Mouse (Mus musculus) hindbrain, embryonic 10.5 days (tissue): ENCODE results near the gene Lix1l. TPM values are rescaled to one million over a fixed set of nuclear protein-coding genes. Genes with fewer than 3 reads are reported as not detected.

ENCODE experiments used
- DNase-seq: peaks from one replicate; pipeline ENCODE4 v3.0.0-alpha.2; 2017; ENCODE audit warnings: low spot score
- H3K27ac ChIP-seq: fragments of 300-500 bp; sonication (generic); 2 replicates; pipeline ENCODE4 v1.5.1; 2016; ENCODE audit warnings: mild to moderate bottlenecking, moderate library complexity
- H3K27me3 ChIP-seq: fragments of 300-500 bp; sonication (generic); 2 replicates; pipeline ENCODE4 v1.6.1; 2016; ENCODE audit warnings: mild to moderate bottlenecking; ENCODE audit not compliant: poor library complexity, insufficient read depth, severe bottlenecking
- H3K36me3 ChIP-seq: fragments of 300-500 bp; sonication (generic); 2 replicates; pipeline ENCODE4 v1.6.1; 2016; ENCODE audit warnings: mild to moderate bottlenecking, moderate library complexity
- H3K4me1 ChIP-seq: fragments of 300-500 bp; sonication (generic); replicated peaks from 2 replicates; pipeline ENCODE4 v1.6.1; 2016; ENCODE audit warnings: mild to moderate bottlenecking
- H3K4me3 ChIP-seq: fragments of 300-500 bp; sonication (generic); 2 replicates; pipeline ENCODE4 v1.5.1; 2016; ENCODE audit warnings: mild to moderate bottlenecking, moderate library complexity
- H3K9me3 ChIP-seq: fragments of 300-500 bp; sonication (generic); 2 replicates; pipeline ENCODE4 v1.6.1; 2016; ENCODE audit warnings: mild to moderate bottlenecking, moderate library complexity
- WGBS: fragments of 180-500 bp; shearing (Covaris S2); methylation state at CpG from one replicate; pipeline ENCODE4 v1.1.7; 2016; 5-methylcytosine and 5-hydroxymethylcytosine counted together
- polyA plus RNA-seq: library from polyadenylated mRNA; unstranded; fragments of >200 nt; fragmentation: Nextera tagmentation; extraction: Ambion mirVana; gene quantifications from 2 replicates; pipeline ENCODE4 v1.2.1, GENCODE M21; 2016

Gene Lix1l
- polyA plus RNA-seq, 1 experiment from 2014 or later: 5.5 TPM

DNA sequence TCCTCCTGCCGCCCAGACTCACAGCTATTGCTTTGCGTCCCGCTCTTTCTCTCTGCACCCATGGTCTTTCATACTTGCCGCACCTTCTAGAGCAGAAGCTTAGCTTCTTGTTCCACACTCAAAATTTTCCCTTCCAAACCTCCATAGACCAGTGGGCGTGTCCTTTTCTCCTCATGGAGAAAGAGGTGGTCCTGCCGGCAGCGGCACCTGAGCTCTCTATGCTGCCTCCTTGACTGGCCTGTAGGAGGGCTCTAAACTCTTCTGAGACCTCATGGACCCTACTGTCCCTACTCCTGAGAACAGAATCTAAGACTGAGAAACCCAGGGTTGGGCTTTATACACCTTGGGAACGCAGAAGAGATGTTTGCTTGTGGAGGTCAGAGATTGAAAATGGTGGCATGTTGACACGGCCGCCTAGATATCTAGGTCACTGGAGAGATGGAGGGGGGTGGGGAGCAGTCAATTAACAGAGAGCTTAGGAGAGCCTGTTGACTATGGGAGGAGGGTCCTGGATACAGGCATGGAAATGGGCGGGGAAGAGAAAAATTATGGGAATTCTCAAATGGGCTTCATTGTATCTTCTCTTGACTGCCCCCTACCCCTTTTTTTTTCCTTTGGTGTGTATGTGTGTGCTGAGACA, 30.9 kb upstream of the Lix1l start:
- DNase-seq: no peak
- 87% methylated on average over 11 of the region's 11 CpGs for WGBS
- Histone ChIP-seq H3K27ac (no peak overlapping the region), H3K4me1 (peaks cover 26% of the 10 kb centered on the region), H3K27me3 (no peaks in the 10 kb centered on the region), H3K9me3 (no peaks in the 10 kb centered on the region), H3K36me3 (no peaks in the 10 kb centered on the region), H3K4me3 (no peak overlapping the region)

DNA sequence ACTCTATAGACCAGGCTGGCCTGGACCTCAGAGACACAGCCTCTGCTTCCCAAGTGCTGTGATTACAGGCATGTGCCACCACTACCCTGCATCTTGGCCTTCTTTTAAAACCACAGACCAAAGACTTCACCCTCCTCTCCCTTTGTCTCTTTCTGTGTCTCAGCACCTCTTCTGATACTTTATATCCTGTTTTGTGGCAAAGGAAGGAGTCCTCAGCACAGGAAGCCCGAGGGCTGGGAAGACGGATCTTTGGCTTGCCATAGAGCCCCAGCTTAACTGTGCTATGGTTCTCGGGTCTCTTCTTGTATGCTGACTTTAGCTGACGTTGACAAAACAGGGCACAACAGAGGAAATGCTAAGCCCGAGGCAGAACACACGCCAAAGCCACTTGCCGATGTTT, 30.3 kb upstream of the Lix1l start:
- H3K4me3 ChIP-seq: no peak overlapping the region
- no peak for DNase-seq
- no peak overlapping the region for H3K27ac ChIP-seq
- H3K4me1 ChIP-seq: peaks cover 31% of the 10 kb centered on the region
- H3K9me3 ChIP-seq: no peaks in the 10 kb centered on the region
- no peaks in the 10 kb centered on the region for H3K27me3 ChIP-seq
- 80% methylated on average over 7 of the region's 7 CpGs for WGBS
- H3K36me3 ChIP-seq: no peaks in the 10 kb centered on the region

DNA sequence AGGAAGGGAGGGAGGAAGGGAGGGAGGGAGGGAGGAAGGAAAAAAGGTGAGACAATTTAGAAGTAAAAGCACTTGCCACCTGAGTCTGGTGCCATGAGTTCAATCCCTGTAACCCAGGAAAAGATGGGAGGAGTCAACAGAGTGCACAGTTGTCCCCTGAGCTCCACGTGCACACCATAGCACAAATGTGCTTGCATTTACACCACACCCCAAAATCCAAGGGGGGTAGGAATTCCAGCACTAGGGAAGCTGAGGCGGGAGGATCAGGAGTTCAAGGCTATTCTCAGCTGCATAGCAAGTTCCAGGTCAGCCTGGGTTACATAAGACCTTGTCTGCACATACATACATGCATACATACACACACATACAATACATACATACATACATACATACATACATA, 29.6 kb upstream of the Lix1l start:
- Histone ChIP-seq H3K4me1 (peaks cover 38% of the 10 kb centered on the region), H3K36me3 (no peaks in the 10 kb centered on the region), H3K4me3 (no peak overlapping the region), H3K9me3 (no peaks in the 10 kb centered on the region), H3K27me3 (no peaks in the 10 kb centered on the region), H3K27ac (no peak overlapping the region)
- WGBS: 71% methylated on average over 2 of the region's 2 CpGs
- no peak for DNase-seq

DNA sequence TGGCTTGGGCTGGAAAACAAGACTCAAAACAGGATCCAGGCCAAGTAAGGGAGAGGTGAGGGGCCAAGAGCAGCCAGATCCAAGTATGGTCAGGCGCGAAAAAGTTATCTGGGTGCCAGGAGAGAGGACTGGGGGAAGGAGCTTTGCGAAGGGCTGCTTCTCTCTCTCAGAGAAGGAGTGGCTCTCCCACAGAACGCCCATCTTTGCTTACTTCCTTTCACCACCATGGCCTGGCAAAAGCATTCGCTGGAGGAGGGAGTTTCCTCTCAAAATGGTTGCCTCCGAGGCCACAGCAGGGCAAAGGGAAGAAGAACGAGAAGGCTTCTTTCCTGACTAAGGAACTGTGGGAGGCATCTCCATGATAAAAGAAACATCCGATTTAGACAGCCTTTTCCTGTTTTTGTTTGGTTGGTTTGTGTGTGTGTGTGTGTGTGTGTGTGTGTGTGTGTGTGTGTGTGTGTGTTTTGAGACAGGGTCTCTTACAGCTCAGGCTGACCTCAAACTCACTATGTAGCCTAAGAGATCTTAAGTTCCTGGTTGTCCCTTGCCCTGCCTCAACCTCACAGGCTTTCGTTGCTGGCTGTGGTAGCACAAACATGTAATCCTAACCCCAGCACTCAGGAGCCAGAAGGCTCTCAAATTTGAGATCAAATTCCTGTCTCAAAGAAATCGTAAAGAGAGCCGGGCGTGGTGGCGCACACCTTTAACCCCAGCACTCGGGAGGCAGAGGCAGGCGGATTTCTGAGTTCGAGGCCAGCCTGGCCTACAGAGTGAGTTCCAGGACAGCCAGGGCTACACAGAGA, 28.9 kb upstream of the Lix1l start:
- Histone ChIP-seq H3K36me3 (no peaks in the 10 kb centered on the region), H3K27me3 (no peaks in the 10 kb centered on the region), H3K9me3 (no peaks in the 10 kb centered on the region), H3K4me1 (peaks cover 46% of the 10 kb centered on the region), H3K27ac (0 out of 2 replicates have a peak overlapping the region, but pooled peaks have one; percentile 35), H3K4me3 (no peak overlapping the region)
- DNase-seq: no peak
- WGBS: 79% methylated on average over 16 of the region's 16 CpGs

DNA sequence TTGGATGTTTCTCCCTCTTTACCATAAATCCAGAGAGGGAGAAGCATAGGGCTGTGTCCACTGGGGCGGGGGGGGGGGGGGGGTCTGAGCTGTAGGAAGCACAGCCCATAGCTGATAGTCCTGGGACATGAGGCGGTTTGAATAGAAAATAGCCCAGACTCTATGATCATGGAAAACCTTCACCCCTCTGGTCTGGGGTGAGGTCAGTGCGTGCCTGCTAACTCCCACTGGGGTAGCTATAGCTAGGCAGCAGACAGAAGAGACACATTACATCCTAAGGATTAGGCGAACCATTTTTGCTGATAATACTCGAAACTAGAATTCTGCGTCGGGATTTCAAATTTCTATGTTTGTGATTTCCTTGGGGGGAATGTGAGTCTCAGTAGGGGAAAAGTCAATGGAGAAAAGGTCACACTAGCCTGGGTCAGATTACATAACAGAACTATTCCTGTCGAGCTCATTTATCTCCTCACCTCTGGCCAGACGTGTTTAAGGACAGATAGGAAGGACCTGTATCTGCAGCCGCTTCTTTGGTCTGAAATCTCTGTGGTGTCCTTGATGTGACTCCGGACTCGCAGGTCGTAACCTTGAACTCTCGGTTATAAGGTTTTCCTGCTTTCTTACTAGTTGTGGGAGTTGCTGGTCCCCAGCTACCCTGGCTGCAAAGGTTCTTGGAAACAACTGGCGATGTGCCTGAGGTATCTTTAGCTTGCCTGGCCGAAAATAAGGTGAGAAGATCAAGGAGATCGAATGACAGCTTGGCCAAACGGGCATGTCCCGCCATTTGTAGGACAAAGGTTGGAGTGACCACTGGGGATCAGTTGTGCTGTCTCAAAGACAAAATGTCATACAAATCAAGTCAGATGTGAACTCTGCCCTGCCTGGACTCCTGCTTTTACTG, 27.1 kb upstream of the Lix1l start:
- H3K36me3 ChIP-seq: no peaks in the 10 kb centered on the region
- H3K4me1 ChIP-seq: peaks cover 51% of the 10 kb centered on the region
- DNase-seq: no peak
- 72% methylated on average over 19 of the region's 19 CpGs for WGBS
- H3K27me3 ChIP-seq: no peaks in the 10 kb centered on the region
- H3K9me3 ChIP-seq: no peaks in the 10 kb centered on the region
- no peak overlapping the region for H3K27ac ChIP-seq
- H3K4me3 ChIP-seq: no peak overlapping the region

DNA sequence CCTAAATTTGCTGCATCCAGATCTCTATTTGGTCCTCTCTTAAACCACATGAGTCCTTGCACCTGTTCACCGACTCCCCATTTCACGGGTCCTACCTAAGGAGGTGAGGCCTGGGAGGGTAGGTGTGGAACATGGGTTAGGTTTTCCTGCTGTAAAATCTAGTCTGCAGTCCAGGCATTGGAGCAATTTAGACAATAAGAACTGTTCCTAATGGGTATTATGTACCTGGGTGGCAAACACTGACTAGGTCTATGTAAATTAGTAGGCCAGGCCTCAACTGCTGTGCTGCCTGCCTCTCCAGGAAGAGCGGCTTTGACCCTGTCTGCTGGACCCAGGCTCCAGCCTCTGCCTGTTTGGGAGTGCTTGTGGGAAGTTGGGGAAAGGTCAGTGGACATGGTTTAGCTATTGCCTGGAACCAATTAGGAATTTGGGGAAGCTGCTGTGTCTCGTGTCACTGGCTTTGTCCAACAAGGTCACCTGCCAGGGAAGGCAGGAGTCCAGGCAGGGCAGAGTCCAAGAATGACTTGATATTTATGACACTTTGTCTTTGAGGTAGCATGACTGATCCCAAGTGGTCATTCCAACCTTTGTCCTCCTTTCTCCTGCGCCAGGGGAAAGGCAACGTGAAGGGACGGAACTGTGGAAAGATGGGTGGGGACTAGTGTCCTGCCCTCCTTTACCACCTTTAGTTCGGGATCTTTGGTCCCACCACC, 25.5 kb upstream of the Lix1l start:
- H3K4me3 ChIP-seq: no peak overlapping the region
- WGBS: 76% methylated on average over 8 of the region's 8 CpGs
- peaks cover 56% of the 10 kb centered on the region for H3K4me1 ChIP-seq
- peak overlapping the region; percentile 47; the same call in 1 of the 2 replicates for H3K27ac ChIP-seq
- no peak for DNase-seq
- H3K9me3 ChIP-seq: no peaks in the 10 kb centered on the region
- H3K36me3 ChIP-seq: no peaks in the 10 kb centered on the region
- H3K27me3 ChIP-seq: no peaks in the 10 kb centered on the region

DNA sequence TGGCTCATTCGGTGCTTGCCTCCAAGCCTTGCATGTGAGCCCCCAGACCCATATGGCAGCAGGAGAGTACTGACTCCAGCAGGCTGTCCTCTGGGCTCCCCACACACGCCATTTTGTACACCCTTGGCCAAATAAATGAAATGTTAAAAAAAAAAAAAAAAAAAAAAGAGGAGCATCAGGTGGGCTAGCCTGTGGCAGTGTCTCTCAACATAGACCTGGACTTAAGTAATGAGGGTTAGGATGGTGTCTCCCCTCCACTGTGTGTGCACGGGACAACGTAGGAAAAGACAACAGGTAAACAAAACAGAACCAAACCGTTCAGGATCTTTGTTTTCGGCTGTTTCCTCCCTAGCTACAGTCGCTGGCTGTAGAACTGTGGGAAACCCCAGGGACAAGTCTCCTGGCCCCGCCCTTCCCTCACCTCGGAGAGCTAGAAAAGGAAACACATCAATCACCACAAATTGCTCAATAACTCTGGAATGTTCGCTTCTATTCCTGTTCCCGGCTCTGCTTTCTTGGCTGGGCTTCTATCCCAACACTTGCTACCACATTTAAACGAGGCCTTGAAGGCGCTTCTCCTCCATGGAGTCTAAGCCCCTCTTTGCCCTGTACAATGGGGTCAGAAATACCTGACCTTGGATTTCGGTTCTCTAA, 24.8 kb upstream of the Lix1l start:
- no peaks in the 10 kb centered on the region for H3K36me3 ChIP-seq
- H3K27ac ChIP-seq: peak overlapping the region; percentile 84
- H3K4me1 ChIP-seq: peaks cover 63% of the 10 kb centered on the region
- peak overlapping the region; percentile 22 for H3K4me3 ChIP-seq
- peaks cover 5% of the 10 kb centered on the region; the same call in 1 of the 2 replicates for H3K27me3 ChIP-seq
- DNase-seq: no peak
- WGBS: 66% methylated on average over 14 of the region's 14 CpGs
- no peaks in the 10 kb centered on the region for H3K9me3 ChIP-seq

DNA sequence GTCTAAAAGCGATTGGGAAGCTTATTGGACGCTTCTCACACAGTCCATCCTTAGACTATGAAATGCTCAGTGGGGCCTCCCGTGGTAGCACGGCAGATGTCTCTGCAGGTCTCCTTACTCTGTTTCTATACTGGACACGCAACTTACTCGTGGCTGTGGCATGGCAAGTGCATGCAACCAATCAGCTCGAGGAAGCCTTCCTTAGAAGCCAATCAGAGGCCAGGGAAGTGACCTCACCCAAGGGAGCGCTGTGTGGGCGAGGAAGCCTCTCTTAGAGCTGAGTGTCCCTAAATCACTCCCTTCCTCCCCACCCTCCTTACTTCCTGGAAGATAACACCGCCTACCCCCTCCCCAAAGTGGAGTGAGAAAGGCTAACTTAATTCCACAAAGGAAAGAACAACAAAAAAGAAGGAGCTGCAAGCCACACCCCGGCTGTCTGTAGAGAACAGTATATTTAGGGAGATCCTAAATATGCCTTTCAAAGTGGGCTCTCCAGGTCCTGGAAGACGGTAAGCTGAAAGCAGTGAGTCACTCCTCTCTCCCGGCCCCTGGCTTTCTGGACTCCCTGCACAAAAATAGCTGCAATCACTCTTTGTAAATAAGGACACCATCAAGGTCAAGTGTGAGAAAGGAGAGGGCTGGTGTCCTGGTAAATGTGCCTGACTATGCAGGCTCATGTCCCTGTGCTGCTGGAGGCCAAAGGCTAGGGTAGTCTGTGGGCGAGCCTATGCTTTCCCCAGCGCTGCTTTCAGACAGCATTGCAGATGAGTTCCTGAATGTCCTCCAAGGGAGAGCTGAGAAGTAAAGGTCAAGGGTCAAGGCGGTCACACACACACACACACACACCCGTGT, 24.0 kb upstream of the Lix1l start, which contains the start of gene Gm16253:
Gene Gm16253 (plus strand): TSS at position 295 of the 852 bp plus-strand sequence.
- Histone ChIP-seq H3K9me3 (no peaks in the 10 kb centered on the region), H3K36me3 (no peaks in the 10 kb centered on the region), H3K27ac (peak within 1 kb of the TSS; percentile 84), H3K27me3 (peaks cover 13% of the 10 kb centered on the region), H3K4me1 (peaks cover 64% of the 10 kb centered on the region), H3K4me3 (peak within 1 kb of the TSS; percentile 22)
- peak; percentile 86 for DNase-seq
- 33% methylated on average over 17 of the region's 17 CpGs for WGBS

DNA sequence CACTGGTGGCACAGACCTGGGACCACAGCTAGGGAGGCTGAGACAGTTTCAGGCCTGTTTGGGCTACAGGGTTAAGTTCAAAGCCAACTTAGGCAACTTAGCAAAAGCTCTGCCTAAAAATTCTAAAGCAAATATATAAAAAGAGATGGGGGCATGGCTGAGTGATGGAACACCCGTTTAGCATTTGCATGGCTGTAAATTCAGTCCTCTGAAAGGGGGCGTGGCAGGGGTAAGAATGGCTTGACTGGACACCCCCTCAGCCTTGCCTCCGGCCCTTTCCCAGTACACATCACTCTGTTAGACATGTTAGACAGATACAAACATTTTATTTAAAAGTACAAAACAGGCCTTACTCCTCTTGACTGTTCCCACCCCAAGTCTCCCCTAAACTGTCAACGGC, 23.4 kb upstream of the Lix1l start:
- H3K27ac ChIP-seq: peak overlapping the region; percentile 84
- no peaks in the 10 kb centered on the region for H3K36me3 ChIP-seq
- peaks cover 64% of the 10 kb centered on the region for H3K4me1 ChIP-seq
- H3K27me3 ChIP-seq: peaks cover 14% of the 10 kb centered on the region
- no peak for DNase-seq
- H3K9me3 ChIP-seq: no peaks in the 10 kb centered on the region
- no peak overlapping the region for H3K4me3 ChIP-seq
- WGBS: 74% methylated on average over 4 of the region's 4 CpGs

DNA sequence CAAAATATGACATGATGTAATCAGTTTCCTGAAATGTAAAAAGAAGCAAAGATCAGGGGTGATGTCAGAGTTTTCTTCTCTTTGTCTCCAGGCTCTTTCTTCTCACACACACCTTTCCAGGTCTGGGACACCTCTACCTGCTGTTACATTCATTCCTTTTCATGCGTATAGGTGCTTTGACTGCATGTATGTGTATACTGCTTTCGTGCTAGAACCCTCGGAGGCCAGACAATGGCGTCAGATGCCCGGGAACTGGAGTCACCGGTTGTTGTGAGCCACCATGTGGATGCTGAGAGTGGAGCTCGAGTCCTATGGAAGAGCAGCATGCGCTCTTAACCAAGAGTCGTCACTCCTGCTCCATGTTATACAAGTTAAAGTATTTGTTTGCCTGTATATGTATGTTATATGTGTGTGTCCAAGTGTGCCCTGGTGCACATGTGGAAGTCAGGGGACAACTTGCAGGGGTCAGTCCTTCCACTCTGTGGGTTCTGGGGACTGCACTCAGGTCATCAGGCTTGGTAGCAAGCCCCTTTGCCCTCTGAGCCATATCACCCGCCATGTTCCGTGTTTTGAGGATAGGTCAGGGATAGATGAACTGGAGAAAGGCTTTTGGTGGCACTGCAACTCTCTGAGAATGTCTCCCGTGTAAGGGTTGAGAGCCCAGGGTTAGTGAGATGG, 22.2 kb upstream of the Lix1l start:
- WGBS: 82% methylated on average over 12 of the region's 12 CpGs
- no peak overlapping the region for H3K4me3 ChIP-seq
- no peak for DNase-seq
- H3K4me1 ChIP-seq: peaks cover 60% of the 10 kb centered on the region
- H3K9me3 ChIP-seq: no peaks in the 10 kb centered on the region
- H3K27me3 ChIP-seq: peaks cover 14% of the 10 kb centered on the region
- H3K27ac ChIP-seq: no peak overlapping the region
- H3K36me3 ChIP-seq: no peaks in the 10 kb centered on the region

DNA sequence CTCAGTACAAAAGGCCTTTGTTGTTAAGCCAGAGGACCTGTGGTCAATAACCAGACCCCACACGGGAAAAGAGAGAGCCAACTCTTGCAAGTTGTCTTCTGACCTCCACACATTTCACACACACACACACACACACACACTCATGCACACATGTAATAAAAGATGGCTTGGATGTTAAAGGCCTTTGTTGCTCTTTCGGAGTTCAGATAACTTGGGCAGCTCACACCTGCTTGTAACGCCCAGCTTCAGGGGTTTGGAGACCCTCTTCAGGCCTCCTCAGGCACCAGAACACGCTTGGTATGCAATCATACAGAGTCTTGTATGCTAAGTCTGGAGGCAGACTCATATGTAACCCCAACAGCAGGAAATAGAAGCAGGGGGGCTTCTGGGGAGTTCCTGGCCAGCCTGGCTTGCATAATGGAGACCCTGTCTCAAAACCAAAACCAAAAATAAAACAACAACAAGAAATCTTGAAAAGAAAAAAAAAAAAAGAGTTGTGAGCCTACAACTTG, 21.7 kb upstream of the Lix1l start:
- Histone ChIP-seq H3K4me1 (peaks cover 55% of the 10 kb centered on the region), H3K9me3 (no peaks in the 10 kb centered on the region), H3K36me3 (no peaks in the 10 kb centered on the region), H3K4me3 (no peak overlapping the region), H3K27me3 (peaks cover 14% of the 10 kb centered on the region), H3K27ac (no peak overlapping the region)
- WGBS: 73% methylated on average over 4 of the region's 4 CpGs
- DNase-seq: no peak
